Mouse (Mus musculus) hindbrain, embryonic 15.5 days (tissue): ENCODE data around the gene Car3. TPM values are rescaled to one million over a fixed set of nuclear protein-coding genes. Genes with fewer than 3 reads are reported as not detected.

Experiments used
- ATAC-seq: fragments of 200-750 bp; cut with Nextera tagmentation; 2 replicates; pipeline ENCODE4 v1.8.0; 2017; ENCODE audit warnings: low read depth, moderate number of reproducible peaks, moderate TSS enrichment; ENCODE audit not compliant: low FRiP score
- H3K27ac ChIP-seq: fragments of 300-500 bp; sonication (generic); replicated peaks from 2 replicates; pipeline ENCODE4 v1.5.1; 2015; ENCODE audit warnings: mild to moderate bottlenecking, inconsistent platforms
- H3K27me3 ChIP-seq: fragments of 300-500 bp; sonication (generic); 2 replicates; pipeline ENCODE4 v1.6.1; 2015; ENCODE audit warnings: control low read depth, inconsistent platforms
- H3K36me3 ChIP-seq: fragments of 300-500 bp; sonication (generic); 2 replicates; pipeline ENCODE4 v1.6.1; 2015; ENCODE audit warnings: control low read depth, inconsistent platforms
- H3K4me1 ChIP-seq: fragments of 300-500 bp; sonication (generic); replicated peaks from 2 replicates; pipeline ENCODE4 v1.6.1; 2015; ENCODE audit warnings: control low read depth, inconsistent platforms
- H3K4me2 ChIP-seq: fragments of 300-500 bp; sonication (generic); 2 replicates; pipeline ENCODE4 v1.6.1; 2015; ENCODE audit warnings: moderate library complexity, mild to moderate bottlenecking, inconsistent platforms
- H3K4me3 ChIP-seq: fragments of 300-500 bp; sonication (generic); 2 replicates; pipeline ENCODE4 v1.5.1; 2015; ENCODE audit warnings: mild to moderate bottlenecking, inconsistent platforms
- H3K9ac ChIP-seq: fragments of 300-500 bp; sonication (generic); 2 replicates; pipeline ENCODE4 v1.6.1; 2015; ENCODE audit warnings: inconsistent platforms
- H3K9me3 ChIP-seq: fragments of 300-500 bp; sonication (generic); 2 replicates; pipeline ENCODE4 v1.6.1; 2016; ENCODE audit warnings: control low read depth, inconsistent platforms
- WGBS: fragments of 180-500 bp; shearing (Covaris S2); methylation state at CpG from one replicate; pipeline ENCODE4 v1.1.7; 2015; 5-methylcytosine and 5-hydroxymethylcytosine counted together
- polyA plus RNA-seq: library from polyadenylated mRNA; unstranded; fragments of >200 nt; fragmentation: Nextera tagmentation; extraction: Ambion mirVana; gene quantifications from 2 replicates; pipeline ENCODE4 v1.2.1, GENCODE M21; 2015

Gene Car3
- polyA plus RNA-seq, 1 experiment from 2014 or later: 2.1 TPM

- H3K4me3 ChIP-seq: no peak overlapping the region
- H3K9me3 ChIP-seq: no peaks in the 10 kb centered on the region
- H3K4me1 ChIP-seq: peaks cover 6% of the 10 kb centered on the region; the same call in 1 of the 2 replicates
- no peak overlapping the region for H3K9ac ChIP-seq
- 88% methylated on average over 3 of the region's 3 CpGs for WGBS
- H3K27ac ChIP-seq: no peak overlapping the region
- no peak for ATAC-seq
- H3K27me3 ChIP-seq: no peaks in the 10 kb centered on the region
- H3K4me2 ChIP-seq: no peak overlapping the region
- no peaks in the 10 kb centered on the region for H3K36me3 ChIP-seq
These were observed 5.4 kb upstream of the Car3 start for GRCm38 (mm10) chr3:14857874-14858273.

DNA sequence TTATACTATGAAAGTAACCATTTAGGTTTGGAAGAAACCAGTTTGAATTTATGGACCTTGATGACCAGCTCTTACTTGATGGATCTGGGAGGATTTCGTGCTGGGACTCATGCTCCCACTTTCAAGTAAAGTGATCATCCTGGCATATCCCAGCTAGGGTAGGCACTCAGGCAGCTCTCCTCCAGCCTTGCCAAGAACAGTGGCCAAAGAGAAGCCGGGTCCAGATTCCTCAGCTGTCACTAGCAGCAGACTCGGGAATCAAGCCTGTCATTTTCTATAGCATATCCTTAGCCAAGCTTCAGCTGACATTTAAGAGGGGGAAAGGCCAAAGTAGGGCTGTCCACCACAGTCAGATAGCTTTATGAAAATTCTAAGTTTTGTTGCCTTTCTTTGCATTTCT, 3.0 kb upstream of the Car3 start:
- WGBS: 78% methylated on average over 3 of the region's 3 CpGs
- H3K36me3 ChIP-seq: no peaks in the 10 kb centered on the region
- H3K4me3 ChIP-seq: no peak overlapping the region
- no peak overlapping the region for H3K27ac ChIP-seq
- no peaks in the 10 kb centered on the region for H3K27me3 ChIP-seq
- H3K9ac ChIP-seq: no peak overlapping the region
- no peak overlapping the region for H3K4me2 ChIP-seq
- no peaks in the 10 kb centered on the region for H3K9me3 ChIP-seq
- ATAC-seq: no peak
- peaks cover 11% of the 10 kb centered on the region; the same call in 1 of the 2 replicates for H3K4me1 ChIP-seq

DNA sequence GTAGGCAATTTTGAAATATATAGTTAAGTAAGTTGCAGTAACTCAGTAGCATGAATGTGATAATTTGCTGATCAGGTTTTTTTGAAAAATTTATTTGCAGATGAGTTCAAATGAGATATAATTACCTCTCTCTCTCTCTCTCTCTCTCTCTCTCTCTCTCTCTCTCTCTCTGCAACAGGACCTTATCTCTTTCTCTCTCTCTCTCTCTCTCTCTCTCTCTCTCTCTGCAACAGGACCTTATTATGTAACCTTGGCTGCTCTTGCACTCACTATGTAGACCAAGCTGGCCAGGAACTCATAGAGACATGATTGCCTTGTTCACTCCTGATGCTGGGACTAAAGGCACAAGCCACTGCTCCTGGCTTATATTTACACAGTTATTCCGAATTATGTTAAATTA, 2.1 kb upstream of the Car3 start:
- 88% methylated on average over 1 of the region's 1 CpGs for WGBS

GRCm38 (mm10) chr3:14861787-14862186, 1.5 kb upstream of the Car3 start:
- 17% methylated on average over 4 of the region's 4 CpGs for WGBS
- peak overlapping the region; percentile 87 for H3K4me2 ChIP-seq
- no peaks in the 10 kb centered on the region for H3K9me3 ChIP-seq
- H3K27me3 ChIP-seq: no peaks in the 10 kb centered on the region
- no peak for ATAC-seq
- 0 out of 2 replicates have a peak overlapping the region, but pooled peaks have one; percentile 2 for H3K9ac ChIP-seq
- H3K4me3 ChIP-seq: peak overlapping the region; percentile 42
- no peaks in the 10 kb centered on the region for H3K36me3 ChIP-seq
- peaks cover 11% of the 10 kb centered on the region; the same call in 1 of the 2 replicates for H3K4me1 ChIP-seq
- H3K27ac ChIP-seq: no peak overlapping the region

More for the DNA sequence above, 2.1 kb upstream of the Car3 start:
- Histone ChIP-seq H3K9me3 (no peaks in the 10 kb centered on the region), H3K36me3 (no peaks in the 10 kb centered on the region), H3K4me1 (peaks cover 11% of the 10 kb centered on the region; the same call in 1 of the 2 replicates), H3K27me3 (no peaks in the 10 kb centered on the region), H3K9ac (no peak overlapping the region), H3K4me3 (no peak overlapping the region), H3K27ac (no peak overlapping the region), H3K4me2 (no peak overlapping the region)
- ATAC-seq: no peak

DNA sequence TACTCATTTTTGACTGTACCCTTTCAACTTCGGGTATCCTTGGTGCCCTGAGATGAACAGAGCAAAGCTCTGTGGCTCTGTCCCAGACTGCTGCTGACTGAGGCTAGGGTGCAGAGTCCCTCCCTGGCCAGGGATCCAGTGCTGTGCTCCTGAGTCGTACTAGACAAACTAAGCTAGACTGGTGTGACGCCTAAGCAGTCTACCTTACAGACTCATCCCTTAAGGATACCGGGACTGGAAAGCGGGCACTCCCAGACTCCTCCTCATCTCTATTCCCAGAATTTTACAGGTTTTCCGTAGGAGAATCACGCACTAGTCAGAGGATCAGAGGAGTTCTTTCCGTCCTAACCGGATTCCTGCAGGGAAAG, 674 bp upstream of the Car3 start:
- H3K4me2 ChIP-seq: peak overlapping the region; percentile 87
- 0% methylated on average over 9 of the region's 9 CpGs for WGBS
- peak overlapping the region; percentile 49 for H3K9ac ChIP-seq
- no peaks in the 10 kb centered on the region for H3K36me3 ChIP-seq
- no peak overlapping the region for H3K27ac ChIP-seq
- peaks cover 11% of the 10 kb centered on the region; the same call in 1 of the 2 replicates for H3K4me1 ChIP-seq
- ATAC-seq: peak; percentile 84
- H3K9me3 ChIP-seq: no peaks in the 10 kb centered on the region
- no peaks in the 10 kb centered on the region for H3K27me3 ChIP-seq
- peak overlapping the region; percentile 42 for H3K4me3 ChIP-seq

- 91% methylated on average over 2 of the region's 2 CpGs for WGBS
- Histone ChIP-seq H3K27me3 (no peaks in the 10 kb centered on the region), H3K4me3 (no peak overlapping the region), H3K9ac (no peak overlapping the region), H3K4me1 (peaks cover 11% of the 10 kb centered on the region; the same call in 1 of the 2 replicates), H3K27ac (no peak overlapping the region), H3K9me3 (no peaks in the 10 kb centered on the region), H3K36me3 (no peaks in the 10 kb centered on the region), H3K4me2 (no peak overlapping the region)
- ATAC-seq: no peak
These were observed 610 bp downstream of the Car3 start for GRCm38 (mm10) chr3:14863922-14864321.

DNA sequence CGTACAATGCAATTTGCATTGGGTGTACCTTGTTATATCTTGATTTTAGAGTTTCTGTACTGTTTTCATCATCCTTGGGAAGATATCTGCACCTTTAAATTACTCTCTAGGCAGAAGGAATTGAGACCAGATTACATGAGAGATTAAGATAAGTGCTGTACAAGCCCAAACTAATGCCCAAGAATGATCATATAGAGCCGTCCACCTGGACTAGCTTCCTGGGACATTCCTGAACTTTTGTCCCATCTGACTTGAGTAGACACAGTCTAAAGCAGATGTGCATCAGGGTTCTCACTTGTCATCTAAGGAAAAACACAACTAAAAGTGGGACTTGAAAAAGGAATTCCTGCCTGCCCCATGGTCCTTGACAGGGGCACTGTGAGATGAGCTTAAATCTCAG, 2.6 kb downstream of the Car3 start:
- no peak overlapping the region for H3K4me3 ChIP-seq
- H3K9me3 ChIP-seq: no peaks in the 10 kb centered on the region
- H3K27me3 ChIP-seq: no peaks in the 10 kb centered on the region
- no peaks in the 10 kb centered on the region for H3K36me3 ChIP-seq
- H3K4me2 ChIP-seq: no peak overlapping the region
- H3K27ac ChIP-seq: no peak overlapping the region
- H3K4me1 ChIP-seq: peaks cover 11% of the 10 kb centered on the region; the same call in 1 of the 2 replicates
- no peak overlapping the region for H3K9ac ChIP-seq
- no peak for ATAC-seq
- WGBS: 80% methylated on average over 2 of the region's 2 CpGs

GRCm38 (mm10) chr3:14869779-14870178, 6.5 kb downstream of the Car3 start:
- H3K36me3 ChIP-seq: no peaks in the 10 kb centered on the region
- no peak overlapping the region for H3K4me3 ChIP-seq
- H3K27me3 ChIP-seq: no peaks in the 10 kb centered on the region
- H3K4me1 ChIP-seq: no peaks in the 10 kb centered on the region
- ATAC-seq: peak; percentile 63; the same call in 1 of the 2 replicates
- no peak overlapping the region for H3K27ac ChIP-seq
- peak overlapping the region; percentile 15; the same call in 1 of the 2 replicates for H3K4me2 ChIP-seq
- WGBS: 20% methylated on average over 11 of the region's 11 CpGs
- no peaks in the 10 kb centered on the region for H3K9me3 ChIP-seq
- H3K9ac ChIP-seq: no peak overlapping the region

- no peak overlapping the region for H3K27ac ChIP-seq
- no peak for ATAC-seq
- H3K4me3 ChIP-seq: no peak overlapping the region
- H3K9me3 ChIP-seq: no peaks in the 10 kb centered on the region
- H3K36me3 ChIP-seq: no peaks in the 10 kb centered on the region
- H3K4me2 ChIP-seq: no peak overlapping the region
- no peaks in the 10 kb centered on the region for H3K27me3 ChIP-seq
- whole genome bisulfite sequencing: 77% methylated on average over 1 of the region's 1 CpGs
- H3K4me1 ChIP-seq: no peaks in the 10 kb centered on the region
- no peak overlapping the region for H3K9ac ChIP-seq
These were observed 7.2 kb downstream of the Car3 start for GRCm38 (mm10) chr3:14870528-14870927.

DNA sequence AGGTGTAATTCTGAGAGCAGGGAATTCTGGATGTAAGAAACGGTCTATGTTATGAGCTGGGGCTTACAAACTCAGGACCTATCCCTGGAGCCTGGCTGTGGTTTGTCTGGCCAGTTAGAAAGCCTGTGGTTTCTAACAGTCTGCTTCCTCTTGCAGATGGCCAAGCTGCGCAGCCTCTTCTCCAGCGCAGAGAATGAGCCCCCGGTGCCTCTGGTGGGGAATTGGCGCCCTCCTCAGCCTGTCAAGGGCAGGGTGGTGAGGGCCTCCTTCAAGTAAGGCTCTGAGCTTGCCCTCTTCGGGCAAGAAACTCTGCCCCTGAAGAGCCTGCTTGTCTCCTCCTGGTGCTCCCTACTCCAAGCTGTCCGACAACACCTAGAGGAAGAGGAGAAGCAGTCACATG, 8.1 kb downstream of the Car3 start:
- 0 out of 2 replicates have a peak, but pooled peaks have one; percentile 23 for ATAC-seq

DNA sequence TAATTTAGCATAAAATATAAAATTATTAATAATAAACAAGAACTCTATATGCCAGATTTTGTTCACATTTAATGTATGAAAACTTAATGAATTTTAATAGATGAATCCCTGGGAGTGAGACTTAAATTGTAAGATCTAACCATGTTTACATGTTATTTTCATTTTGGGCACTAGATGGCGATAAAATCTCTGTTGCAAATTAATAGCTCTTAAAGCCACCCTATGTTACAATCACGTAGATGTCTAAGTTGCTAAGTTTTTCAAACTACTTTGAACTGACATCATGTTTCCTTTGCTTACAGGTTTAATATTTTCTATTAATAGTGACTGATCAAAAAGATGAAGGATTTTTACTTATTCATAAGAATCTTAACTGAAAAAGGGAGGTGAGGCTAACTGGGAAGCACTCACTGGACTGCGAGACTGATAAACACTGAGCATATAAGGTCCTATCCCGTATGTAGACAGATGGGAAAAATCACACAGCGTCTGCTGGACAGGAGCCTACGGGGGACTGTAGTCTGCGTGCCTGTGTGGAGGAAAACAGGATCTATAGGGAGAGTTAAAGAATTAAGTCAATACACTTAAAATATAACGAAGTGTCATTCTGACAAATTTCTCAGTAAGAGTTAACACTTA, 11.2 kb downstream of the Car3 start:
- ATAC-seq: peak; percentile 67; the same call in 1 of the 2 replicates
- WGBS: 49% methylated on average over 8 of the region's 8 CpGs
- H3K4me2 ChIP-seq: no peak overlapping the region
- H3K27me3 ChIP-seq: no peaks in the 10 kb centered on the region
- H3K4me3 ChIP-seq: no peak overlapping the region
- no peak overlapping the region for H3K9ac ChIP-seq
- no peak overlapping the region for H3K27ac ChIP-seq
- no peaks in the 10 kb centered on the region for H3K4me1 ChIP-seq
- H3K9me3 ChIP-seq: no peaks in the 10 kb centered on the region
- H3K36me3 ChIP-seq: no peaks in the 10 kb centered on the region

More for the DNA sequence above, 8.1 kb downstream of the Car3 start:
- Histone ChIP-seq H3K9me3 (no peaks in the 10 kb centered on the region), H3K4me2 (no peak overlapping the region), H3K27ac (no peak overlapping the region), H3K4me3 (no peak overlapping the region), H3K9ac (no peak overlapping the region), H3K4me1 (no peaks in the 10 kb centered on the region), H3K27me3 (no peaks in the 10 kb centered on the region), H3K36me3 (no peaks in the 10 kb centered on the region)
- 59% methylated on average over 7 of the region's 7 CpGs for WGBS

DNA sequence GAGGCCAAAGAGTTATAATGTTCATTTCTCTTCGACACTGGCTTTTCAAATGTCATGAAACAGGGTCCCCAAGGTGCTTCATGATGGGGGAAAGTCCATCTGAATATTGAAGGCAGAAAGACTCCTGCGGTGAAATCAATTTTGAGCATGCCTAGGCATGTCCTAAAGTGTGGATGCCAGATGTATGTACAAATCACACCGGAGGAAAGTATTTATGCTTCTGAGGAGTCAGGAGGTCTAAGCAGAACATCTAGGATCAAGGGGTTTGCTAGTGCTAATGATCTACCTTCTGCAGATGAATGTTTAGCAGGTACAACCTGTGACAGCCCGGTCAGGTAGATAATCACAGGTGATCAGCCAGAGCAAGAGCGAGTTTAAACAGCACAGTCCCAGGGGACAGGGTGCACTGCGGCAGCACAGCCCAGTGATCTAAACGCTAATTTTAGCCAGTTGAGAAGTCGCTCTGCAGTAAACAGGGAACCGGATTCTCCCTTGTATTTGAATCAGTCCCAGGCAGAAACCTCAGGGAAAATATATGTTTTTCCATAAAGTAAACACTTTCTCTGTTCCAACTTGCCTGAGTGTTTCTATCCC, 13.1 kb downstream of the Car3 start:
- no peak for ATAC-seq
- Histone ChIP-seq H3K9ac (no peak overlapping the region), H3K36me3 (no peaks in the 10 kb centered on the region), H3K27me3 (no peaks in the 10 kb centered on the region), H3K9me3 (no peaks in the 10 kb centered on the region), H3K4me1 (no peaks in the 10 kb centered on the region), H3K4me2 (no peak overlapping the region), H3K27ac (no peak overlapping the region), H3K4me3 (no peak overlapping the region)
- WGBS: 73% methylated on average over 9 of the region's 9 CpGs
